Mouse (Mus musculus): ENCODE results near the gene Cldn34b1. TPM values are rescaled to one million over a fixed set of nuclear protein-coding genes. Genes with fewer than 3 reads are reported as not detected.
"Not testable (repeated sequence)": the region's sequence is repeated elsewhere in the genome, so short reads cannot be mapped to it uniquely, and the experiment has no call there.

Gene Cldn34b1
- polyA plus RNA-seq (2012) = not detected in 2 replicates

DNA sequence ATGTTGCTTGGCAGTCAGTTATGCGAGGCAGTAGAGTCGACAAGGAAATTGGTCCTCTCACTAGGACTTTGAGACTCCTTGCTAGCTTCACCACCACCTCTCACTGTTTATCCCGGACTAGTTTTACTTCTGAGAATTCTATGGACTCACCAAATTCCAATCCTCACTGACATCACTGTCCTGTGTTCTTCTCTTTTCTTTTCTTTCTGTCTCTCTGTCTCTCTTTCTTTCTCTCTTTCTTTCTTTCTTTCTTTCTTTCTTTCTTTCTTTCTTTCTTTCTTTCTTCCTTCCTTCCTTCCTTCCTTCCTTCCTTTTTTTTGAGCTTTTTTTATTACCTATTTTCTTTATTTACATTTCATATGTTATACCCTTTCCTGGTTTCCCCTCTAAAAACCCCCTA lies at the start of gene Cldn34b1:
Gene Cldn34b1, minus strand, starts transcription at position 101 of the 400 bp plus-strand sequence.
- not testable (repeated sequence) for H3K4me1 ChIP-seq (ENCODE audit: control insufficient read depth); H3K9me3 ChIP-seq (ENCODE audit: control insufficient read depth, low read length); H3K27me3 ChIP-seq (ENCODE audit: control insufficient read depth); H3K36me3 ChIP-seq (ENCODE audit: control insufficient read depth); H3K4me3 ChIP-seq (replicated peaks)

GRCm38 (mm10) chrX:154935887-154936286 lies 45.8 kb upstream of the Cldn34b1 start, which contains the start of gene Magea6:
TSS of gene Magea6 (minus strand) at chrX:154935987.
- not testable (repeated sequence) for H3K9me3 ChIP-seq (ENCODE audit: control insufficient read depth, low read length); H3K4me1 ChIP-seq (ENCODE audit: control insufficient read depth); H3K4me3 ChIP-seq (replicated peaks); H3K36me3 ChIP-seq (ENCODE audit: control insufficient read depth); H3K27me3 ChIP-seq (ENCODE audit: control insufficient read depth)

Other genes starting within 250 kb of the Cldn34b1 start
- not detected in 2 replicates for gene Magea6, start 45.7 kb upstream of the Cldn34b1 start, polyA plus RNA-seq (2012)
- gene Magea3, start 59.2 kb upstream of the Cldn34b1 start, polyA plus RNA-seq (2012) = not detected in 2 replicates
- not detected in 2 replicates for gene Magea8, start 105.6 kb upstream of the Cldn34b1 start, polyA plus RNA-seq (2012)
- not detected in 2 replicates for gene Magea5, start 172.9 kb upstream of the Cldn34b1 start, polyA plus RNA-seq (2012)
- not detected in 2 replicates for gene Magea1, start 199.5 kb upstream of the Cldn34b1 start, polyA plus RNA-seq (2012)
- gene Magea2, start 203.4 kb upstream of the Cldn34b1 start, polyA plus RNA-seq (2012) = not detected in 2 replicates
- gene Cldn34b2, start 238.1 kb upstream of the Cldn34b1 start, polyA plus RNA-seq (2012) = not detected in 2 replicates